Mouse (Mus musculus): Measurements from ENCODE around the gene Wnk4. TPM values are rescaled to one million over a fixed set of nuclear protein-coding genes. Genes with fewer than 3 reads are reported as not detected.
"Not testable (repeated sequence)": the region's sequence is repeated elsewhere in the genome, so short reads cannot be mapped to it uniquely, and the experiment has no call there.

Gene Wnk4
- polyA plus RNA-seq, 1 experiment from 2014 or later = 14.4 TPM

GRCm38 (mm10) chr11:101315082-101315650 lies 54.8 kb downstream of the Wnk4 start:
- WGBS = 78% methylated on average over 8 of the region's 8 CpGs
- Histone ChIP-seq H3K9ac (ENCODE audit: low read length) (peak overlapping the region; percentile 87), H3K4me2 (ENCODE audit: low read length) (peak overlapping the region; percentile 92), H3K9me3 (ENCODE audit: control insufficient read depth, low read length) (no peaks in the 10 kb centered on the region), H3K4me1 (replicated peaks; ENCODE audit: control insufficient read depth, insufficient read depth, low read length) (peaks cover 6% of the 10 kb centered on the region; the same call in 1 of the 2 replicates), H3K27ac (ENCODE audit: low read depth) (peak overlapping the region; percentile 85), H3K36me3 (ENCODE audit: control insufficient read depth, insufficient read depth, low read length) (peaks cover 22% of the 10 kb centered on the region), H3K27me3 (replicated peaks; ENCODE audit: control insufficient read depth, insufficient read depth, low read length) (no peaks in the 10 kb centered on the region), H3K4me3 (ENCODE audit: low read depth, low read length) (peak overlapping the region; percentile 96)
- DNase-seq (ENCODE audit: low spot score) (no peak), ATAC-seq (replicated peaks; ENCODE audit: low FRiP score, low TSS enrichment, low read depth) (0 out of 2 replicates have a peak, but pooled peaks have one; percentile 6)

DNA sequence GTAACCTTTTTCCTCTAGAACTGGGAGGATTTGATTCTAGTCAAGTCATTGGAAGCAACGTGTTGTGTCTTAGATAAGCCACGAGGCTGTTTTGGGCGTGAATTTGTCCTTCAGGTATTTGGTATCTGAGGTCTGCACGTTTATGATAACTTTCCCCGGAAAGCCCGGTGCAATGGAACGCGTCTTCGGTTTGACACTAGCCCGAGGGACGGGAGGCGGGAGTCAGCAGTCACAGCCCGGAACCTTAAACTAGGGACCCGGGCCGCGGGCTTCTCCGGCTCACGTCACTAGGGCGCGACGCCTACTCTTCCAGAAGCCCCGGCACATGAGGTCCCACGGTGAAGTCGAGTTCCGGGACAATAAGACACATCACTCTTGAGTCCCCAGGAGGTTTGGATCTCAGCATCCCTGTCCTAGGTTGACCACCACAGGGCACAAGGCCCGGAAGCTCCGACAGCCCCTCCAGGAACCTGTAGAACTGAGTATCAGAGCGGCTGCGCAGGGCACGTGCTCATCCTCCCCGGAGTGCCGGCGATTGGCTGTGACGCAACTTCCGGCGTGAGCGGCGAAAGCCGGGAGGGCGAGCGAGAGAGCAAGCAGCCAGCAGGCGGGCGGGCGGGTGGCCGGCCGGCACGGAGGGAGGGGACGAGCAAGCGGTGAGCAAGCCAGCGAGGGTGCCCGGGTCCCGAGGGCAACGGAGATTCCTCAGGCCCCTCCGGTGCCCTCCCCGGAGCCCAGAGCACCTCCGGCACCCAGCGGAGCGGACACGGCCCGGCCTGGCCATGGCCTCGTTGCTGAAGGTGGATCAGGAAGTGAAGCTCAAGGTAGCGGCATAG lies 55.5 kb downstream of the Wnk4 start, which contains the start of gene Psme3:
TSS of gene Psme3 (plus strand) at position 549 of the 836 bp plus-strand sequence.
- WGBS = 0% methylated on average over 50 of the region's 62 CpGs
- no peaks in the 10 kb centered on the region for H3K9me3 ChIP-seq (ENCODE audit: control insufficient read depth, low read length)
- ATAC-seq (replicated peaks; ENCODE audit: low FRiP score, low TSS enrichment, low read depth) (peak; percentile 92), DNase-seq (ENCODE audit: low spot score) (peak; percentile 98)
- H3K4me1 ChIP-seq (replicated peaks; ENCODE audit: control insufficient read depth, insufficient read depth, low read length) = peaks cover 6% of the 10 kb centered on the region; the same call in 1 of the 2 replicates
- peak within 1 kb of the TSS; percentile 96 for H3K4me3 ChIP-seq (ENCODE audit: low read depth, low read length)
- H3K4me2 ChIP-seq (ENCODE audit: low read length) = peak within 1 kb of the TSS; percentile 92
- no peaks in the 10 kb centered on the region for H3K27me3 ChIP-seq (replicated peaks; ENCODE audit: control insufficient read depth, insufficient read depth, low read length)
- H3K27ac ChIP-seq (ENCODE audit: low read depth) = peak within 1 kb of the TSS; percentile 85
- peak within 1 kb of the TSS; percentile 87 for H3K9ac ChIP-seq (ENCODE audit: low read length)
- peaks cover 30% of the 10 kb centered on the region for H3K36me3 ChIP-seq (ENCODE audit: control insufficient read depth, insufficient read depth, low read length)

GRCm38 (mm10) chr11:101316501-101316917 lies 56.1 kb downstream of the Wnk4 start:
- H3K9ac ChIP-seq (ENCODE audit: low read length) = peak overlapping the region; percentile 87
- no peaks in the 10 kb centered on the region for H3K27me3 ChIP-seq (replicated peaks; ENCODE audit: control insufficient read depth, insufficient read depth, low read length)
- H3K9me3 ChIP-seq (ENCODE audit: control insufficient read depth, low read length) = no peaks in the 10 kb centered on the region
- H3K4me3 ChIP-seq (ENCODE audit: low read depth, low read length) = peak overlapping the region; percentile 96
- peak overlapping the region; percentile 92 for H3K4me2 ChIP-seq (ENCODE audit: low read length)
- DNase-seq (ENCODE audit: low spot score) = no peak
- ATAC-seq (replicated peaks; ENCODE audit: low FRiP score, low TSS enrichment, low read depth) = peak; percentile 59
- peak overlapping the region; percentile 85 for H3K27ac ChIP-seq (ENCODE audit: low read depth)
- peaks cover 36% of the 10 kb centered on the region for H3K36me3 ChIP-seq (ENCODE audit: control insufficient read depth, insufficient read depth, low read length)
- H3K4me1 ChIP-seq (replicated peaks; ENCODE audit: control insufficient read depth, insufficient read depth, low read length) = peaks cover 6% of the 10 kb centered on the region; the same call in 1 of the 2 replicates
- under 1% methylated on average over 17 of the region's 17 CpGs for whole genome bisulfite sequencing

DNA sequence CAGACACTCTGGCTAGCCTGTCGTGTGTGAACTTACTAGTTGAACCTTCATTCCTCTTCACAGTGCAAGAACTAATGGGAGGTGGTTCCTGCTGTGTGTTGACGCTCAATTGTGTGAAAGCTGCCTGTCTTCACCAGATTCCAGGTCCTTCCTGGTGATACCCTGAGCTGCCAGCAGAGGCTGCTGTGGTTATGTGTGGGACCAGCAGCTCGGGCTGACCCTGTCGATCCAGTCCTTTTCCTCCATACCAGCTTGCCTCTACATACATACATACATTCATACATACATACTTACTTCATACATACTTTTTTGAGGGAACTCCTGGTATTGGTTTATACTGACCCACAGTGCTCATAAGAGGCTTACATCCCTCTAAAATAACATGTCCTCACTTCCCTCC lies 63.2 kb downstream of the Wnk4 start:
- H3K4me3 ChIP-seq (ENCODE audit: low read depth, low read length) = no peak overlapping the region
- H3K27me3 ChIP-seq (replicated peaks; ENCODE audit: control insufficient read depth, insufficient read depth, low read length) = no peaks in the 10 kb centered on the region
- ATAC-seq (replicated peaks; ENCODE audit: low FRiP score, low TSS enrichment, low read depth) = 0 out of 2 replicates have a peak, but pooled peaks have one; percentile 44
- DNase-seq (ENCODE audit: low spot score) = peak; percentile 88
- no peaks in the 10 kb centered on the region for H3K4me1 ChIP-seq (replicated peaks; ENCODE audit: control insufficient read depth, insufficient read depth, low read length)
- WGBS = 13% methylated on average over 4 of the region's 4 CpGs
- no peak overlapping the region for H3K27ac ChIP-seq (ENCODE audit: low read depth)
- no peaks in the 10 kb centered on the region for H3K9me3 ChIP-seq (ENCODE audit: control insufficient read depth, low read length)
- H3K4me2 ChIP-seq (ENCODE audit: low read length) = no peak overlapping the region
- no peak overlapping the region for H3K9ac ChIP-seq (ENCODE audit: low read length)
- H3K36me3 ChIP-seq (ENCODE audit: control insufficient read depth, insufficient read depth, low read length) = peaks cover 79% of the 10 kb centered on the region

- Histone ChIP-seq H3K27ac (ENCODE audit: low read depth) (no peak within 1 kb of the TSS), H3K4me2 (ENCODE audit: low read length) (no peak within 1 kb of the TSS), H3K4me3 (ENCODE audit: low read depth, low read length) (no peak within 1 kb of the TSS), H3K36me3 (ENCODE audit: control insufficient read depth, insufficient read depth, low read length) (peaks cover 67% of the 10 kb centered on the region), H3K4me1 (replicated peaks; ENCODE audit: control insufficient read depth, insufficient read depth, low read length) (no peaks in the 10 kb centered on the region), H3K27me3 (replicated peaks; ENCODE audit: control insufficient read depth, insufficient read depth, low read length) (no peaks in the 10 kb centered on the region), H3K9me3 (ENCODE audit: control insufficient read depth, low read length) (no peaks in the 10 kb centered on the region), H3K9ac (ENCODE audit: low read length) (no peak within 1 kb of the TSS)
- 79% methylated on average over 5 of the region's 5 CpGs for WGBS
- ATAC-seq (replicated peaks; ENCODE audit: low FRiP score, low TSS enrichment, low read depth) (no peak), DNase-seq (ENCODE audit: low spot score) (no peak)
These were observed 64.4 kb downstream of the Wnk4 start, which contains the start of gene Aoc2 for GRCm38 (mm10) chr11:101324763-101325162. Aoc2 (plus strand) TSS chr11:101325063.

- H3K4me3 ChIP-seq (ENCODE audit: low read depth, low read length); H3K4me1 ChIP-seq (replicated peaks; ENCODE audit: control insufficient read depth, insufficient read depth, low read length); H3K9me3 ChIP-seq (ENCODE audit: control insufficient read depth, low read length); H3K9ac ChIP-seq (ENCODE audit: low read length); H3K27me3 ChIP-seq (replicated peaks; ENCODE audit: control insufficient read depth, insufficient read depth, low read length); ATAC-seq (replicated peaks; ENCODE audit: low FRiP score, low TSS enrichment, low read depth); DNase-seq (ENCODE audit: low spot score); H3K4me2 ChIP-seq (ENCODE audit: low read length); H3K27ac ChIP-seq (ENCODE audit: low read depth): not testable (repeated sequence)
- peaks cover 63% of the 10 kb centered on the region for H3K36me3 ChIP-seq (ENCODE audit: control insufficient read depth, insufficient read depth, low read length)
- 95% methylated on average over 11 of the region's 11 CpGs for WGBS
These were observed 64.8 kb downstream of the Wnk4 start for GRCm38 (mm10) chr11:101325201-101325600.

GRCm38 (mm10) chr11:101326147-101326546 lies 65.8 kb downstream of the Wnk4 start:
- Histone ChIP-seq H3K4me3 (ENCODE audit: low read depth, low read length) (no peak overlapping the region), H3K9me3 (ENCODE audit: control insufficient read depth, low read length) (no peaks in the 10 kb centered on the region), H3K9ac (ENCODE audit: low read length) (no peak overlapping the region), H3K4me2 (ENCODE audit: low read length) (no peak overlapping the region), H3K27me3 (replicated peaks; ENCODE audit: control insufficient read depth, insufficient read depth, low read length) (no peaks in the 10 kb centered on the region), H3K27ac (ENCODE audit: low read depth) (no peak overlapping the region), H3K36me3 (ENCODE audit: control insufficient read depth, insufficient read depth, low read length) (peaks cover 53% of the 10 kb centered on the region), H3K4me1 (replicated peaks; ENCODE audit: control insufficient read depth, insufficient read depth, low read length) (no peaks in the 10 kb centered on the region)
- no peak for ATAC-seq (replicated peaks; ENCODE audit: low FRiP score, low TSS enrichment, low read depth)
- DNase-seq (ENCODE audit: low spot score) = no peak
- WGBS = 87% methylated on average over 11 of the region's 11 CpGs

Measured in intestine, embryonic 14.5 days (tissue).